Mouse (Mus musculus) adrenal gland, adult (tissue): ENCODE results near the gene 4930503B20Rik.

Experiments used
- DNase-seq, 2 experiments: peaks; one replicate each; pipeline ENCODE4 v3.0.0; 2022 to 2023; ENCODE audit warnings: low spot score in 1 of 2; ENCODE audit not compliant: inconsistent age in 2 of 2

The 4930503B20Rik gene

GRCm38 (mm10) chr3:146601205-146601604 lies 49.9 kb downstream of the 4930503B20Rik start:
- DNase-seq = no peak

DNA sequence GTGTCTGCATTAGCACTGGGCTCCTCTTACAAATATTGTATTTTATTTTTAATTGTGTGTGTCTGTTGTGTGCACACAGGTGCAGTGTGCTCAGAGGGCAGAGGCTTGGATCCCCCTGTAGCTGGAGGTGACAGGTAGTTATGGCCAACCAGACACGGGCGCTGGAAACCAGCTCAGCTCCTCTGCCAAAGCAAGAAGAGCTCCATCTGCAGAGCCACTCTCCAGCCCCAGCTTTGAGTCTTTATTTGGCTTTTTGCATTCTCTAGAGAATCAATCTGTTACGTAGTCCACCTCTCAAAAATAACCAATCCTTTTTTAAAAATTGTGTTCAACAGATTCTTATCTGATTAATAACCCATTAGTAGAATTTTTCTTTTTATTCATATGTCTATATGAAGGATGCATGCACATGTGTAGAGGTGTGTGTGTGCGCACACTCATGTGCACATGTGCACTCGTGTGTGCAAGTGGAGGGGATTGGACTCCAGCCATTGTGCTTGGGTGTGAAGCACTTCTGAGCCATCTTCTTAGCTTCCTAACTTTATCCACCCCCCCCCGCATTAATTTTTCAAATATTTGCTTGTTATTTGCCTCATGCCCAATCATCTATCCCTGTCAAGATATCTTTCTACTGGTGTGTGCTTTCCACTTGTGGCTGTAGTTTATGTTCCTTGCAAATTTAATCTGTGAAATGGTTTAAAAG lies 51.8 kb downstream of the 4930503B20Rik start:
- DNase-seq = no peak

GRCm38 (mm10) chr3:146598411-146598810 lies 52.7 kb downstream of the 4930503B20Rik start:
- DNase-seq = no peak

DNA sequence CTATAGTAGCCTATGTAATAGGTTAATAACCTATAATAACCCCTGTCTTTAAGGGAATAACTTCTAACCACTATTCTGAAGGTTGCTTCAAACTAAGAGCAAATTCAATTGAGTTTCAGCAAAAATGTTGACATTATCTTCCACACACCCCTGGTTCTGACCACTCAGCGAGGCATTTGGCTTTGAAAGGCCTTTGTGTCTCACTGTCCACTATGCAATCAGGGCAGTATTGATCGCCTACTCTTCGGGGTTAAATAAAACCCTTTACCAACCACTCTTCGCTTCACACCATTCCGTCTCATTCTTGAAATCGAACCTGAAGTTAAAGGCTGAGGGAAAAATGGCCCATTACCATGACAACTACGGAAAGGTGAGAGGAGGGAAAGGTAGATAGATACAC lies 54.3 kb downstream of the 4930503B20Rik start:
- DNase-seq = no peak

DNA sequence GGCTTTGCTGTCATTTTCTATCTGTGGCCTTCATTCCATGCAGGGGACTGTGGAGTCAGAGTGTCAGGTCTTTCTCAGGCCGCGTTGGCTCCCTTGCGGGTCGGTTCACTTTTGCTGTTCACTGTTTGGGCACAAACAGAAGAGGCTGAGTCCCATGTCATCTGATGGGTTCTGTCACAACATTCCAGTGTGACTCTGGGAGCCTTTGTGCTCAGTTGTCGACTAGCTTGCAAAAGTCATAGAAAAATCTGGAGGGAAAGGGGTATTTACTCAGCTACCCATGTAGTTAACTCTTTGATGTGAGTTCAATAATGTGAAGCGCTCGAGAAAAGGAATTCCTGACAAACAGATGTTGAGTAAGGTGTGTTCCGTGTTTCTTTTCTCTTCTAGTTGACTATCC lies 54.7 kb downstream of the 4930503B20Rik start:
- DNase-seq = no peak

- DNase-seq = no peak
These were observed 55.7 kb downstream of the 4930503B20Rik start for GRCm38 (mm10) chr3:146595440-146595839.
